Mouse (Mus musculus) lung, adult 18-20 months (tissue): ENCODE data around the gene Supt5.
A peak's percentile ranks its signal among the peaks of the same experiment; 100 is the strongest.

ENCODE experiments used
- DNase-seq, 2 experiments: peaks; one replicate each; pipeline ENCODE4 v3.0.0; 2022; ENCODE audit warnings: mixed read lengths in 2 of 2

Supt5 gene

DNA sequence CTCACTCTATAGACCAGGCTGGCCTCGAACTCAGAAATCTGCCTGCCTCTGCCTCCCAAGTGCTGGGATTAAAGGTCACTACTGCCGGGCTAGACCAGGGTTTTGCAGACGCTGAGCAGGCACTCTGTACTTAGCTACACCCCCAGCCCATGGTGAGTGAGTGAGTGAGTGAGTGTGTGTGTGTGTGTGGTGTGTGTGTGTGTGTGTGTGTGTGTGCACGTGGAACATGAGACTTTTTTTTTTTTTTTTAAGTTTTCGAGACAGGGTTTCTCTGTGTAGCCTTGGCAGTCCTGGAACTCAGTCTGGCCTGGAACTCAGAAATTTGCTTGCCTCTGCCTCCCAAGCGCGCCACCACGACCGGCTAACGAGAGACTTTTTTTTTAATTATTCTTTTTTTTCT, 36.1 kb upstream of the Supt5 start:
- no peak for DNase-seq

DNA sequence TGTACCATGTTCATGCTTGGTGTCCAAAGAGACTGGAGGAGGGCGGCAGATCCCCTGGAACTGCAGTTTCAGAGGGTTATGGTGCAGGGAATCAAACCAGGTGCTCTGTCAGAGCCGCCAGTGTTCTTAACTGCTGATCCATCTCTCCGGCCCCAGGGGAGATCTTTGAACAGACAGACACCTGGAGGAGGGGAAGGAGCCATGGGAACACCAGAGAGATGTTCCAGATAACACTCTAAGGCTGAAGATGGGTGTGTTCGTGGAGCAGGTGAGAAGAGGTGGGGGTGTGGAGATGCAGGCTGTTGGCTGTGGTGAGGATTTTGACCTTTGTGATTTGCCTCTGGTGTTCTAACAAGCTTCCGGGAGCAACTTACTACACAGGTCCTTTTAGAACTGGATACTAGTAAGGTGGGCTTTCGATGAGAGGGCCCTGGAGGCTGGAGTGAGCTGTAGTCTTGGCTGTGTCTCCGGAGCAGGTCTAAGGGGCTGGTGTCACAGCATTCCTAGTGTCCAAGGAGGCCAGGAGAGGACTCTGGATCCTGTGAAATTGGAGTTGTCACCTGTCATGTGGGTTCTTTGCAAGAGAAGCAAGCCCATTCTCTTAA, 35.4 kb upstream of the Supt5 start:
- no peak for DNase-seq

DNA sequence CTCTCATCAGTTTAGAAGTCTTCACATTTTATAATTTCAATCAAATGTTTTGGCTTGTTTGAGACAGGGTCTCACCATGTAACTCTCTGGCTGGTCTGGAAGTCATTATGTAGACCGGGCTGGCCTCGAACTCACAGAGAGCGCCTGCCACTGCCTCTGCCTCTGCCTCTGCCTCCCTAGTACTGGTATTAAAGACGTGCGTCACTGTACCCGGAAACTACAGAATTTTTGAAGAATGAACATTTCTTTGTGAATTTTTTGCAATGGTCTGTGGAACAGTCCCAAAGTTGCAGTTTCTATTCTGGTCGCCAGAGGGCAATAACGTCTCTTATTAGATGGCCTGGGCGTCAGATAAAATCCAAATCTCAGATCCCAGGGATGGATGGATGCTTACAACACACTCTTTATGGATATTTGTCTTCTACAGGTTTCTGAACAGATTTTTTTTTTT, 34.6 kb upstream of the Supt5 start:
- peak; percentile 79 to 85 for DNase-seq

DNA sequence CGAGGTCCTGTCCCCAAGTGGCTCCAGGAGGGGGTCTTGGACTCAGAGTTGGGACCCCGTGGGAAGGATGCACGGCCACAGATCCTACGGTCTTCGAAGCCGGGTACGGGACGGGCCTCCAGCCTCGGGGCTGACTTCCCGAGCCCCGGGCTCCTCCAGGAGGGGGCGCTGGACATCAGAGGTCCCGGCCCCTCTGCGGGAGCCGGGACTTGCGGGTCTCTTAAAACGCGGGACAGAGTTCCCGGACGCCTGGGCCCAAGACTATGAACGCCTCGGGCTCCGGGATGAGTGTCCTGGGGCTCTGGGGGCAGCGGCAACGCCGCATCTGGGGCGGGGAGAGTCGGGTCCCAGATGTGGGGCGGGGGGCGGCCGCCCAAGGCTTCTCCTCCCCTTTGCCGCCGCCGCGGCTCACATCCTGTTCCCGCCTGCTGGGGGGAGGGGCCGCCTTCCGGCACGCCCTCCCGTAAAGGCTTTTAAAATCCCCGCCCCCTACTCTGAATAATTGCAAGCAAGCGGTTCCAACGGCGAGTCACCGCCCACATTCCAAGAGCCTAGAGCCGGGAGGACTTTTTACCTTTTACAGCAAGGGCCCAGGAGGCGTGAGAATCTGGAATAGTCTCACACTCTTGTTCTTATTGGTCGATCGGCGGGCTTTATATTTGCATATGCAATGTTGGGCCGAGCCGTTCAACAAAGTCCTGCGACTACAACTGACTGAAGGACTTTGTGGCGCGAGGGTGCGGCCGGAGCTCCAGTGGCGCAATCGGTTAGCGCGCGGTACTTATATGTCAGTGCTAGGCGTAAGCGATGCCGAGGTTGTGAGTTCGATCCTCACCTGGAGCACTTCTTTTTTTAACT, 33.9 kb upstream of the Supt5 start, which contains the start of gene Plekhg2:
Gene Plekhg2 (minus strand): TSS at position 349 of the 858 bp plus-strand sequence.
- peak; percentile 99 for DNase-seq

DNA sequence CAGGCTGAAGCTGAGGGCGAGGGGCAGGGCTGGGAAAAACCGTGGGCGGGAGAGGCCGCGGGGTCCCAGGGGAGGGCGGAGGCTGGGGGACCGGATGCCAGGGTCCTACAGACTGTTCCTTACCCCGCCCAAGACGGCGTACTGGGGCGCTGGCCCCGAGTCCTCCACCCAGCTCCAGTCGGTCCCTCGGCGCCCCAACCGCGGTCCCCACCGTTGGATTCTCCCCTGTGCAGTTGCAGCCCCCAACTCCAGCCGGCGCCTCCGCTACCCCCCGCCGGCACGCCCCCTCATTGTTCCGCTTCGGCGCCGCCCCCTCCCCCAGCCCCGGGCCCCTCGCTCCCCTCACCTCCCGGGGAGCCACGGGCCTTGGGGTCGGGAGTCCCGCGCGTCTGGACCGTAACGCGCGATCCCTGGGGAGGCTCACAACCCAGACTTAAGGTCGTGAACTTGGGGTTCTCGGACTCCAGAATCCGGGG, 33.0 kb upstream of the Supt5 start:
- peak; percentile 58 to 70 for DNase-seq

DNA sequence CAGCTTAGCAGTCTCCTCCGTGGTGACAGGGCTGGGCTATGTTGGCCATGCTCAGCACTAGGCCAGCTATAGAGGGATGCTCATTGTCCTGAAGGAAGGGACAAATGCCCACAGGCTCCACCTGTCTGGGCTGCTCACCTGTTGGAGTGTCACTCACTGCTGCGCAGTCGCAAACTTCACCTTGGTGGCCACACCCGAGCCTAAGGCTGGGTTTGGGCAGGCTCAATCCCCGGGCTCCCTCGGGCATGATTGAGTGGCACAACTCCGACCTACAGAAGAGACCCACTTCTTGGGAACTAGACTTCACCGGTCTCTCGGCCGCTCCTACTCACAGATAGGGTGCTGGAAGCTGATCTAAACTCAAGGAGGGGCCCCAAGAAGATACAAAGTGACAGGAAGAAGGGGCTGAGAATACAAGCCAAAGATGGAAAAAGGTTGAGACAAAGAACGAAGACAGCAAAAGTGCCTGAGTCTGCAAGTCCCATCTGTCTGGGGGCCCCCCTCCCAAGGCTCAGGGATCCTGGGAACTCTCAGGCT, 32.5 kb upstream of the Supt5 start:
- DNase-seq = peak; percentile 72 to 80

DNA sequence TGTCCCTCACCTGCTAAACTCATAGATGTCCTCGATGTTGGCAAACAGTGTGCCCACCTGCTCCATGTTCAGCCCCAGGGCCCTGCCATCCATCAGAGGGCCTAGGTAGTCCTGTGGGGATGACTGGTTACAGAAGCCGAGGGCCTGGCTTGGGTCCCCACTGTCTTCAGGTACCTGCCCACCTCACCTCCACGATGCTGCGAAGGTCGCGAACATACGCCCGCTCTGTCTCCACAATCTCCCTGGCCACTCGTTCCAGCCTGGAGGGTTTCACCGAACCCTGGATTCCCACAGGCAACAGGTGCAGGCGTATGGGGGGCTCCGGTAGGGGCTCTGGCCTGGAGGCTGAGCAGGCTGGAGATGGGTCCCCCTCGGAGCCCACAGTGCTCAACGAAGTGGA, 31.5 kb upstream of the Supt5 start:
- no peak for DNase-seq

DNA sequence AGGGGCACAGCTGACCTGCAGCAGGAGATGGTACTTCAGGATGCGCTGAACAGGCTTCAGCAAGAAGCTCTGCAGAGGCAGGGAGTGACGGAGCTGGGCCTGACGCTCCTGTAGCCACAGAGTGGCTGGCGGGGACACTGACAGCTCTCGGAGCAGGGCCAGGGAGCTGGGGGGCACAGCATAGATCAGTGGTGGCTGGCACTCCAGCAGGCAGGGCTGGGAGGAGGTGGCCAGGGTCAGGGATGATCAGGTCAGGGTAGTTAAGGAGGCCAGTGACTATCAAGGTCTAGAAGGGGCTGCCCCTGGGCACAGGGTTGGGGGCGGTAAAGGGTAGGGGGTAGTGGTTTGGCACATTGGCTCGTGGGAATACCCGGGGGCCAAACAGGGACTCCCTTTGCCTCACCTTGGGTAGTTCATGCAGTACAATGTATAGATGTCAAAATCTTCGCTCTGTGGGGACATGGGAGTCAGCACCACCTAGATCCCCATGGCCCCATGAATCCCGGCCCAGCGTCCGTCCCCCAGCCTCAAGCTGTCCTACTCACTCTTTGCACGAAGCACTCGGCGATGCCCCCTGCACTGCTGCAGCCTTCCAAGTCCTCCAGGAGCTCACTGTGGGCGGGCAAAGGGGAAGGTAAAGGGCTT, 29.9 kb upstream of the Supt5 start:
- DNase-seq = no peak

DNA sequence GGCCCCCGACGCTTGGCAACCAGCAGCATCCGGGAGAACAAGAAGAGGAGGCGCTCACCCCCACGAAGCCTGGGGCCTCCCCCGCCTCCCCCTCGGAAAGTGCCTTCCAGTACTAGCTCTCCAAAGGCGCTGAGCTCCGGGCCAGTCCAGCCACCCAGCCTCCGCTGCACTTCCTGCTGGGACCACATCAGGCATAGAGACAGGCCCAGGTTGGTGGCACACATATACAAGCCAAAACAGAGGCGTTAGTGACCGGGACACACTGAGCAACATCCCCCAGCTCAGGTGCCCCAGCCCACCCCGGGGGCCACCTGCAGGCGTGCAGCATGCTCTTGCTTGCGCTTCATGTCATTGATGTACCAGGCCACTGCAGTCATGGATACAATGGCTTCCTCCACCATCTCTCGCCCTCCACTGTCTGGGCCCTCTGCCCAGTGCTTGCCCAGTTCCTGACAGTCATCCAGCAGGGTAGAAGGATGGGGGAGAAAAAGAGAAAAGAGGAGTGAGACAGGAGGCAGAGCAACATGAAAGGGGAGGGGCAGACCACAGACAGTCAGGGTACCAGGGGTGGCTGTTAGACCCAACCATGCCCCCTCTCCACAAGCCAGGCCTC, 29.2 kb upstream of the Supt5 start:
- no peak for DNase-seq

DNA sequence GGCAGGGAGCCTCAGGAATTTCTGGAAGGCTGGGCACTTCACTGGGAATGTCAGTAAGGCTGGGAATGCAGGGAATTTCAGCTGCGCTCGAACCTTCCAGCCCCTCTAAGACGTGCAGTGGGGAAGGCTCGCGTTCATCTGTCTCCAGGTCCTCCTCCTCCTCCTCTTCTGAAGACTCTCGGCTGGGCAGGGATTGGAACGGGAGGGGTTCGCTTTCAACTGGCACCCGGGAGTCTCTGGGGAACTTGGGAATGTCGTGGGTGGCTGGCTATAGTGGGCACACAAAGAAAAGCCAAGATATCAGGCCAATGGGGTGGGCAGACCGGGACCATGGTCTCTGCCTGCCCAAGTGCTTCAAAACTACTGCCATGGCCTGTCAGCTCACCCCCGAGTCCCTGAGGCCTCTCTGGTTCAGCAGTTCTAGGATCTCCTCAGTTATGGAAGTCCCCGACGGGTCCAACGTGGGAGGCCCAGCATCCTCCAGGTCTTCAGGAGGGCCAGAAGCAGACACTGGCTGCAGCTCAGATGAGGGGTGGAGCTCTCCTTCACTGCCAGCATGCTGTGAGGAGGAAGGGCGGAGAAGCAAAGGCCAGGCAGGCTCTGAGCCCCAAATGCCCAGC, 24.0 kb upstream of the Supt5 start:
- DNase-seq = no peak

DNA sequence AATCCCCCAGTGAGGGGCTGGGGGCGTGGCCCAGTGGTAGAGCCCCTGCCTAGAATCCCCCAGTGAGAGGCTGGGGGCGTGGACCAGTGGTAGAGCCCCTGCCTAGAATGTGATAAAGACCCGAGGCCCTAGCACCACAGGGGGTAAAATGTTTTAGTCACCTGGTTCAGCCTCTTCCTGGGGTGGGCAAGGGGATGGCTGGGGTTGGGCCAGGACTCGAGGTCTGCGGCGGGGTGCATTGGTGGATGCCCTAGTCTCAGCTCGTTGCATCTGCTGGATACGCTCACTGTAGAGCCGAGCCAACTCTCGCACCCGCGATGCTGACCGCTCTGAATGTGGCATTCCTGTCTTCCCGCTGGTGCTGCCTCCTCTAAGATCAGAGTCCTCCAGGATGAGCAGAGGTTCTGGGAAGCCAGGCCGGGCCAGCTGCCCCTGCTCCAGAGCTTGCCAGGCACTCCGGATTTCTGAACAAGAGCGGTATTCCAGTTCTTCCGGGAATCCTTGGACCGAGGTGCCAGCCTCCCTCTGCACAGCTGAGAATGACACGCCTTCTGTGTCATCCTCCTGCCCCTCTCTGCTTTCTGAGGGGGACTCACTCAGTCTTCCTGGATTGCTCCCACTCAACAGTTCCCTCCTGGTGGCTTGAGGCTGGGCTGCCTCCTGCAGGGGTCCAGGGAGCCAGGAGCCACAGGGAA, 23.2 kb upstream of the Supt5 start:
- DNase-seq = no peak

DNA sequence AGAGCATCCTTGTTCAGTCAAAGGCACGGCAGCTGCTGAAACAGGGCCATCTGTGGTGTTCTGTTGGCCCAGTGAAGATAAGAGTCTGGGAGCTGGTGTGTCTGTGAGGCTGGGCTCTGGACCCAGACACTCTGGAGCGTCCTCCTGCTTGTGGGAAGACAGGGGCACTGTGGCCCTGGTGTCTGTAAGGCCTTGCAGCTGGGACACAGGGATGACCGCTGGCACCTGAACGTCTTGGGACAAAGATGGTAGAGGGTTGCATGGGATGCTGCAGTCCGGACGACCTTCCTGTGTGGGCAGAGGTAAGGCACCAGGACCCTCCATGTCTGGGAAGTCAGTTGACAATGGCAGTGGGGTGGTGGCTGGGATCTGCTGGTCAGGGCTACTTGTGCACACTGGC, 21.7 kb upstream of the Supt5 start:
- no peak for DNase-seq

DNA sequence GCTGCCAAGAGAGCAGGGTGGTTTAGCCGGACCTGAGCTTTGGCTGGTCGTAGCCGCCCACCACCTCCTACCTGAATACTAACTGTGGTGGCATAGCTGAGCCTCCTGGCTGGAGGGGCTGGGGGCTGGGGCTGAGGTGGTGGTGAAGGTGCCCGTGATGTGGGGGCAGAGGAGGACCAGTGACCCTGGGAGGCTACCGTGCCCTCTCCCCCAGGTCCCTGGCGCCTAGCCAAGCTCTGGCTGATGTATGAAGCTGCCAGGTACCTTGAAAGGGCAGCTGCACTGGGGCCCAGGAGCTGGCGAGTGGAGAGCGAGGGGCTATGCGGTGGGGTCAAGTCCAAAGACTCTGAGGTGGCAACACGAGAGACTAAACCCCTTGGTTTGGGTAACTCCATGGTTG, 21.3 kb upstream of the Supt5 start:
- no peak for DNase-seq

DNA sequence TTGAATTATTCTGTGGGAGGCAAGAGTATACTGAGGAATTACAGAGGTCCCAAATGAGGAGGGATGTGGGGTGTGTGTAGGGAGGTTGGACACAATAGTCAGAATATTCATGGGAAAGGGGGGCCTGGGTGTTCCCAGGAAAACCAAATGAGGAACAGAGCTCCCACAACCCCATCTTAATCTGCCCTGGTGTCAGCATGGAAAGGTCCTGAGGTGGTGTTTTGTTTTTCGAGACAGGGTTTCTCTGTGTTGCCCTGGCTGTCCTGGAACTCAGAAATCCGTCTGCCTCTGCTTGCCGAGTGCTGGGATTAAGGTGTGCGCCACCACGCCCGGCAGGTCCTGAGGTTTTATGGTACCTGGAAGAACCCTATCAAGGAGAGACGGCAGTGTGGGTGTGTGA, 19.9 kb upstream of the Supt5 start:
- no peak for DNase-seq

DNA sequence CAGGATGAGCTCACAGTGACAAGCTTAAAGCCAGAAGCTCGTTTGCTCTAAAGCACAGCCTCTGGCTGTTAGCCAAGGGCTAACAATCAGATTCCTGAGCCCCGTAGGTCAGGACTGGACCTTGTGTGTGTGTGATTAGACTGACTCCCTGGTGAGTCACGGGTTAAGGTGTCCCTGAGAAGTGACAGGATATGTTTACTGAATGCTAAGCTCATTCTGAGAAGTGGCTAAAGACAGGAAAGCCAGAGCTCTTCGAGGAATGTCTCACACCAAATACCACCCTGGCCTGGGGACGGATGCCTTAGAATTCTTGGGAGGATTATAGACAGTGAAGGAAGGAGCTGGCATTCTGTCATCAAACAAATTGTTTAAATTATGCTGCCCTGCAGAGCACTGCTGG, 19.4 kb upstream of the Supt5 start:
- DNase-seq = no peak

DNA sequence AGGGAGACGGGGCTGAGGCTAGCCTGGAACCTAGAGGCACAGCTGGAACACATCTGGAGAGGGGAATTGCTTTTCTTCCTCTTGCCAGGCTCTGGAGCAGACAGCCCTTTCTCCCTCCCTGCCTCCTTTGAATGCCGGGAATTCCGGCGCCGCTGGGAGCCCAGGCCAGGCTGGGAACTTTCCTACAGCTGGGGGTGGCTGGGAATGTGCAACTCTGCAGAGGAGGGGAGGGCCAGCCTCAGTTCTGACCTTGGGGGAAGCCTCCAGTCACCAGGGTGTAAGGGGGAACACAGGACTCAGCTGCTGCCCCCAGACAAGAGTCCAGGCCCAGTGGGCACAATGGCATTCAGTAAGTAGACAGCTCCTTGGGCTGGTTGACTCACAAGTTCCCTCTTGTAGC, 18.4 kb upstream of the Supt5 start:
- DNase-seq = peak; percentile 58 to 66

DNA sequence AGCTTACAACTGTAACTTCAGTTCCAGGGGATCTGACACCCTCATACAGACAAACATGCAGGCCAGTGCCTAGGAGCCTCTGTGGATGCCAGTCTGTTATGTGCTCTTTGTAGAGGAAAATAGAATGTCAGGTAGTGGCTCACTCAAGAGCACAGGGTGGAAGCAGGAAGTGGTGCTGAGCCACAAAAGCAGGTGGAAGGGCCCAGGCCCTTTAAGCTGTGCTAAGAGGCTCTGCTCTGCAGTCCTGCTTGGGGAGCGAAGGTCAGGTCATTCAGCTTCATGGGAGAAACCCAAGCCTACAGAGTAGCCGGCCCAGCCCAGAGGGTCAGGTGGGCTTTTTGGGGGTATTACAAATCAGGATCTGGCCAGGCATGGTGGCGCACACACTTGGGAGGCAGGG, 16.7 kb upstream of the Supt5 start:
- DNase-seq = no peak

DNA sequence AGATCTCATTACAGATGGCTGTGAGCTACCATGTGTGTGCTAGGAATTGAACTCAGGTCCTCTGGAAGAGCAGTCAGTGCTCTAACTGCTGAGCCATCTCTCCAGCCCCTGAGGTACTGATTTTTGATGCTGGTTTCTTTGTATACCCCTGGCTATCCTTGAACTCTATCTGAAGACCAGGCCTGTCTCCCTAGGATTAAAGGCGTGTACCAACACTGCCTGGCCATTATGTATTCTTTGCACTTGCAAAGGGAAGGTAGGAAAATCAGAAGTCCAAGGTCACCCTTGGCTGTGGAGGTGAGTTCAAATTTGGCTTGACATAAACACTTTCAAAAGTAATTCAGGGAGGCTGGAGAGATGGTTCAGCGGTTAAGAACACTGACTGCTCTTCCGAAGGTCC, 16.1 kb upstream of the Supt5 start:
- no peak for DNase-seq

DNA sequence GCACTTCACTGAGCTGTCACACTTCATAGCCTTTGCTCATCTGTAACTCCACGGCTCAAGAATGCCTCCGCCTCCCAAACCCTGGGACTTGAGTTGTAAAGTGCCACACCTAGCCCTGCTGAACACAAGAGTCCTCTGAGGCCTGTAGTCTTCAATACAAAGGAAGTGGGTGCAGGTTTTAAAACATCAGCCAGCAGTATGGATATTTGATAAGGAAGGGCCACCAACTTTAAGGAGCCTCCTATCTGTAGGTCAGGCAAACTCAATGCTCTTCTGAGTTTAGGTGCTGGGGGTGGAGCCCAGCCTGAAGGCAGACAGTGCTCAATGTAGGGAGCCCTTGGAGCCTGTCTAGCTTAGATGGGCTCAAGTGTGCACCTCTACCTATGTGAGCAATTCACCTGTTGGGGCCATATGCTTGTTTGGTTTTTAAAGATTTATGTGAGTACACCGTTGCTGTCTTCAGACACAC, 15.6 kb upstream of the Supt5 start:
- no peak for DNase-seq

DNA sequence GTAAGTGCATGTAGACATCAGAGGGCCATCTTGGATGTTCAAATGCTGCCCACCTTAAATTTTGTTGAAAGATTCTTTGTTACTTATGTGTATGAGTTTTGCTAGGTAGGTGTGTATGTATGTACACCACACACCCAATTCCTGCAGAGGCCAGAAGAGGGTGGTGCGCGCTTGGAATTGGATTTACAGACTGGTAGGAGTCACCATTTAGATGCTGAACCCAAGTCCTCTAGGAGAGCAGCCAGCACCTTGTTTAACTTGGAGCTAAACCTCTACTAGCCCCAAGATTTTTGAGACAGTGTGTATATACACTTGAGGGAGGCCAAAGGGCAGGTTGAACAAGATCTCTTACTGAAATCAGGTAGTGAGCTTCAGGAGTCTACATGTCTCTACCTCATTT, 14.7 kb upstream of the Supt5 start:
- DNase-seq = no peak

DNA sequence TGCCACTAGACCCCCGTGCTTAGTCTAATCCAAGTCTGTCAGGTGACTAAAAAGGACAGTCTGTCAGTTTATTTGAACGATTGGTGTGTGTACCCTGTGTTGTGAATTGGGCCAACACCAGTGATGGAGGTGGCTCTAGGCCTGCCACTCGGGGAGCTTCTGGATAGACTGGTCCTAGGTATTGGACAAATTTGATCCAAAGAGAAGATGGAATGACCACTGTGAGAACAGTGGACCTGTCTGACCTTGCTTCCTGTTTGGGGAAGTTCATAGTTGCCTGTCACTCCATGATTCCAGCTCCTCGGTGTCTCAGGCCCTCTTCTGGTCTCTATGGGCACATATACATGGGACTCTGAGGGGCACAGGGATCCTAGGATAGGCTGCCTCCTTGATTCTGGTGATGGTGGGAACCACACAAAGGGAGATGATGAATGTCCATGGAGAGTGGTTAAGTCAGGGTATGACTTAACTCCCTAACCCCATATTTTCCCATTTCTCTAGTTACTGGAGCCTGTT, 13.2 kb upstream of the Supt5 start:
- DNase-seq = no peak
